Mouse (Mus musculus): ENCODE results near the gene Cabp4.
"Not testable (repeated sequence)": the region's sequence is repeated elsewhere in the genome, so short reads cannot be mapped to it uniquely, and the experiment has no call there.

The Cabp4 gene

GRCm38 (mm10) chr19:4125268-4125667, 18.6 kb downstream of the Cabp4 start:
- DNase-seq (ENCODE audit: low spot score in 2 of 2), result not testable (repeated sequence)

GRCm38 (mm10) chr19:4124432-4124831, 19.4 kb downstream of the Cabp4 start:
- DNase-seq (ENCODE audit: low spot score in 2 of 2), result no peak

GRCm38 (mm10) chr19:4122411-4123370, 21.1 kb downstream of the Cabp4 start:
- no peak for DNase-seq (ENCODE audit: low spot score in 2 of 2)

- DNase-seq (ENCODE audit: low spot score in 2 of 2), result not testable (repeated sequence)
These were observed 21.9 kb downstream of the Cabp4 start for GRCm38 (mm10) chr19:4121896-4122295.

- DNase-seq (ENCODE audit: low spot score in 2 of 2), result peak; percentile 96 to 98
These were observed 22.6 kb downstream of the Cabp4 start for GRCm38 (mm10) chr19:4121097-4121805.

GRCm38 (mm10) chr19:4120496-4120895, 23.3 kb downstream of the Cabp4 start:
- DNase-seq (ENCODE audit: low spot score in 2 of 2), result no peak

- DNase-seq (ENCODE audit: low spot score in 2 of 2), result no peak
These were observed 23.9 kb downstream of the Cabp4 start for GRCm38 (mm10) chr19:4119716-4120487.

GRCm38 (mm10) chr19:4118350-4118749, 25.5 kb downstream of the Cabp4 start:
- no peak for DNase-seq (ENCODE audit: low spot score in 2 of 2)

GRCm38 (mm10) chr19:4117006-4117405, 26.8 kb downstream of the Cabp4 start:
- no peak for DNase-seq (ENCODE audit: low spot score in 2 of 2)

- DNase-seq (ENCODE audit: low spot score in 2 of 2), result no peak
These were observed 28.0 kb downstream of the Cabp4 start for GRCm38 (mm10) chr19:4115816-4116215.

- no peak for DNase-seq (ENCODE audit: low spot score in 2 of 2)
These were observed 28.7 kb downstream of the Cabp4 start for GRCm38 (mm10) chr19:4115144-4115543.

GRCm38 (mm10) chr19:4114551-4114950, 29.3 kb downstream of the Cabp4 start:
- no peak for DNase-seq (ENCODE audit: low spot score in 2 of 2)

GRCm38 (mm10) chr19:4113806-4114230, 30.0 kb downstream of the Cabp4 start:
- no peak for DNase-seq (ENCODE audit: low spot score in 2 of 2)

GRCm38 (mm10) chr19:4113186-4113805, 30.5 kb downstream of the Cabp4 start:
- peak in 1 of 2 experiments; percentile 91 for DNase-seq (ENCODE audit: low spot score in 2 of 2)

- DNase-seq (ENCODE audit: low spot score in 2 of 2), result no peak
These were observed 31.5 kb downstream of the Cabp4 start for GRCm38 (mm10) chr19:4112063-4112960.

- DNase-seq (ENCODE audit: low spot score in 2 of 2), result no peak
These were observed 35.3 kb downstream of the Cabp4 start for GRCm38 (mm10) chr19:4108535-4108934.

- no peak for DNase-seq (ENCODE audit: low spot score in 2 of 2)
These were observed 37.2 kb downstream of the Cabp4 start for GRCm38 (mm10) chr19:4106654-4107053.

- no peak for DNase-seq (ENCODE audit: low spot score in 2 of 2)
These were observed 39.1 kb downstream of the Cabp4 start for GRCm38 (mm10) chr19:4104675-4105194.

GRCm38 (mm10) chr19:4103792-4104191, 40.0 kb downstream of the Cabp4 start:
- no peak for DNase-seq (ENCODE audit: low spot score in 2 of 2)

GRCm38 (mm10) chr19:4103294-4103693, 40.5 kb downstream of the Cabp4 start:
- DNase-seq (ENCODE audit: low spot score in 2 of 2), result no peak
